Mouse (Mus musculus) frontal cortex, postnatal 36 days (tissue): Measurements from ENCODE around the gene Kalrn.

Experiments
- DNase-seq, 2 experiments: peaks; one replicate each; pipeline ENCODE4 v3.0.0; 2022; ENCODE audit warnings: low spot score in 2 of 2

The Kalrn gene

DNA sequence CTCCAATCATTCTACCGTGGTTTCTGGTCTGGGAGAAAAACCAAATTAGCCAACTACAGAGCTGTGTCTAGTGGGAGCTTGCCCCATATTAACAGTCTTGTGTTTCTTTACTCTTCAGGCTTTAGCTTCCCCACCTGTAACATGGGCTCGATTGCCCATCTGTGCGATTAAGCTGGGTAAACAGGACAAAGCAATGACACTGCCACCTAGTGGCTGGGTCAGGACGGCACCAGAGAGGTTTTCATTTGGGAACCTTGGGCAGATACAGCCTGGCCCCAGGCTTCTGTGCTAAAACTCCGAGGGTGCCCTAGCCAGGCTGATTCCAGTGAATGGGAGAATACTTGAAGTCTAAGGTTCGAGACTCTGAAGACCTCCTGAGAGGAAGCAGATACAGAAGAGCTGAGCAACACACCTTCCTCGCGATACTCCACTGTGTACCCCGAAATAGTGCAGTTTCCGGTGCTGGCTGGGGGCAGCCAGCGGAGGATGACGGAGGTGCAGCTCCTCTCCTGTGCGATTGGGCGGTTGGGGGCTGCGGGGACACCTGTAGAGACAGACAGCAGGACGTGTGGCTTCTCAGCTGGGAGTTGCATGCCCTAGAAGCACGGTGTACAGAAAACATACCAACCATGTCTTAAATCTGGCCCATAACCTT lies 584.8 kb downstream of the Kalrn start:
- DNase-seq: peak; percentile 44 to 58

DNA sequence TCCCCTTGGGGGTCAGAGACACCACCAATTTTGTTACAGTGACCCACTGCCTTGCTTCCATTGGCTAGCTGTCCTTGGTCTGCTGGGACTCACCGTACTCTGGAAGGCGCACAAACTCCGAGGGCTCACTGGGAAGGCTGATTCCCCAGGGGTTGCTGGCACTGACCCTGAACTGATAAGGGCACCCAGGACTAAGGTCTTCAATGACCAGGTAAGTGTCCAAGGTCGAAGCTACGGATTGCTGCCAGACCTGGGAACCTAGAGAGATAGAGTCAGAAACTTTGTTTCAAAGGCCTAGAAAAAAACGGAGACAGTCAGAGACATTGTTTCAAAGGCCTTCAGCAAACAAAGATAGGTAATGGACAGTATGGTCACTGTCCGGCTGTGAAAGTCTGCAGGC lies 586.3 kb downstream of the Kalrn start:
- DNase-seq: no peak

DNA sequence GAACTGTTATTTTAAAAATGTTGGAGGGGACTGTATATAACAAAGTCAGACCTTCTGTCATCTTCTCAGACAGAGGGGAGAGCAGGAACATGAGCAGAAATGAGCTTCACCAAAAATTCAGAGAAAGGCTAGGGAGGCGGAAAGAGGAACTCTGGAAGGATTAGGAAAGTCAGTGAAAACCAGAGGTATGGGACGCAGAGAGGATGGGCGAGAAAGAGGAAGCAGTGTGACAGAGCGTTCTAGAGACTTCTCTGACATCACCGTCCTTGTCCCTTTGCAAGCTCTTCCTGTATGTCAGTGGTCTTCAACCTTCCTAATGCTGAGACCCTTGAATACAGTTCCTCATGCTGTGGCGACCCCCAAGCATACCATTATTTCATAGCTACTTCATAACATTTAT lies 588.0 kb downstream of the Kalrn start:
- DNase-seq: no peak

DNA sequence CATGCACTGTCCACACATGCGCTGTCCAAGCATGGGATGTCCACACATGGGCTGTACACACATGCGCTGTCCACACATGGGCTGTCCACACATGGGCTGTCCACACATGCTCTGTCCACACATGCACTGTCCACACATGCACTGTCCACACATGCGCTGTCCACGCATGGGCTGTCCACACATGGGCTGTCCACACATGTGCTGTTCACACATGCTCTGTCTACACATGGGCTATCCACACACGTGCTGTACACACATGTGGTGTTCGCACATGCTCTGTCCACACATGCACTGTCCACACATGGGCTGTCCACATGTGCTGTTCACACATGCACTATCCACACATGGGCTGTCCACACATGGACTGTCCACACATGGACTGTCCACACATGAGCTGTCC lies 589.6 kb downstream of the Kalrn start:
- no peak for DNase-seq

DNA sequence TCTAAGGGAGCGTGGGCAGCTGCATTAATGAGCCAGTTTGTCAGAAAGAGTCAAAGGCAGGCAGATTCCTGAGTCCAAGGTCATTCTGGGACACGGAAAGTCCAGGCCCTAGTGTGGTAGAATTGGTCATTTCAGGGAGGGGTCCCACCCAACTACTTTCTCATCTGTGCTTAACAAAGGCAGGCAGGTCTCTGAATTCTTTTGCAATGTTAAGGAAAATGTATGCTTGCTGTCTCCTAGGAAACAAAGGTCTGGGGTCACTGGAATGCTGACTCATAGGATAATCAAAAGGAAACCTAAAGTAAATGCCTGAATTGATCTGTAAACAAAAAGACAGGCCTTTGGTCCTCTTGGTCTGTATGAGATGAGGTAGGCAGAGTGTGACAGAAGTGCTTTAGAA lies 593.5 kb downstream of the Kalrn start:
- no peak for DNase-seq

DNA sequence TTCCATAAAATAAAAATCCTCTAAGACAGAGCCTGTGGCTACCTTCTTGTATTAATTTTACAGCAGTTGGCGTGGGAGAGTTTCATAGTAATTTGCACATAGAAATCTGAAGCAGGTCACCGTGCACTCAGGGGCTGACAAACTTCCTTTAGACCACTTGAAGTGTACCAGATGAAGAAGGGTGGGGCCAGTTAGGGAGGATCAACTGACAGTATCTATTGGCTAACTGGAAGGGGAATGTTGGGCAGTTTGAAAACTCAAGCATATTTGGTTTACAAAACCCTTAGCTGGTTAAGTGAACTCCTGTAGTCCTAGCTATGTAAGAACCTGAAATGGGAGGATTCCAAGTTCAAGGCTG lies 606.1 kb downstream of the Kalrn start:
- DNase-seq: no peak

DNA sequence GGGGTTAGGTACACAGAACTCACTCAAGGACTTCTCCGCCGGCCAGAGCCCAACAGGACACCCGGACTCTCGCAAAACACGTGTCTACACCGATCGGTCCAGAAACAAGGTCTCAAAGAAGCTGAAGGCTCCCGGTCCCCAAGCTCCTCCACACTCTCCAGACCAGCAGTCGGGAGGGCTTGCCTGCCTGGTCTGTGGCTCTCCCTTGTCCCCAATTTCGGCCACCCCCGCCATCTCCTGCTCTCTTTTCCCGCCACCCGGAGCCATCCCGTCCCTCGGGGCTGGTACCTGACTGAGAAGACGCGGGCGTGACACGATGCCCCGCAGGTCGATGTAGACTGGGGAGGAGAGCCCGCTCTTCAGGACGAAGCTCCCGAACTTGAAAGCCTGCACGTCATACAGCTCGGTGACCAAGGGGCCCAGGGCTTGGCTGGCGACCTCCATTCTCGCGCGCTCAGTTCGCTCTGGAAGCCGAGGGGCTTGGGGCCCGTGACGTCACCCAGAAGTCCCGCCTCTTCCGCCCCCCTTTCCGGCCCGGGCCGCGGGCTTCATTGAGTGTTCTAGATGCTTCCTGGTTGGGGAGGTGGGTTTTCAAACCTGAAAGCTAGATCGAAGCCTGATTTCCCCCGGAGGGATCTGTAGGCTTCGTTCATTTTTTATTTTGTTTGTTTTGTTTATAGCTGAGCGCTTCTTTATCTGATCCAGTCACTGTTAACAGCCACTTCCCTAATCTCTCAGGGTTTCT lies 606.6 kb downstream of the Kalrn start, which contains the start of gene Umps:
Umps (minus strand) TSS at position 501 of the 745 bp plus-strand sequence.
- DNase-seq: peak; percentile 81 to 83

DNA sequence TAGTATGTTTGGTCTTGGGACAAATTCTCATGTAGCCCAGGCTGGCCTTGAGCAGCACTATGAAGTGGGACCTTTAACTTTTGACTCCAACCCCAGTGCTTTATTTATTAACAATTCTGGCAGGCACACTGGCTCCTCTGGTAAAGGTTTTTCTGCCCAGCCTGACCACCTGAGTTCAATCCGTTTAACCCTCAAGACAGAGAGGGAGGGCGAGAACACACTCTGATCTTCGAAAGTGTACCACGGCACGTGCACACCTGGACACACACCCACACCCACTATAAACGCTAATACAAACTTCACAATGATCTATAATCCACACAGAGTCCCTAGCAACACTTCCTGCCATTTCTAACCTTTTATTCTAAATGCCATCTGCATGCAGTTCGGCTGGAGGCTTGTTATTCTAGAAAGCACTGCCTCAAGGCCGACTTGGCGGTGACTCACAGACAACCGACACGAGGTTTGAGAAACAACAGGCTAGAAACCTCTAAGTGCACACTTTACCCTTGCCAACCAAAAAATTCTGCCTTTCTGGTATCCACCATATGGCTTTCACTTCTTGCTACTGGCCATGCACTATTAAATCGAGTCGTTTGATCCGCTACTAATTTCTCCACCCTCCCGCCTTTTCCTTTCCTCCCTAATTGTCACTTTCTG lies 607.3 kb downstream of the Kalrn start:
- peak in 1 of 2 experiments; percentile 15 for DNase-seq

DNA sequence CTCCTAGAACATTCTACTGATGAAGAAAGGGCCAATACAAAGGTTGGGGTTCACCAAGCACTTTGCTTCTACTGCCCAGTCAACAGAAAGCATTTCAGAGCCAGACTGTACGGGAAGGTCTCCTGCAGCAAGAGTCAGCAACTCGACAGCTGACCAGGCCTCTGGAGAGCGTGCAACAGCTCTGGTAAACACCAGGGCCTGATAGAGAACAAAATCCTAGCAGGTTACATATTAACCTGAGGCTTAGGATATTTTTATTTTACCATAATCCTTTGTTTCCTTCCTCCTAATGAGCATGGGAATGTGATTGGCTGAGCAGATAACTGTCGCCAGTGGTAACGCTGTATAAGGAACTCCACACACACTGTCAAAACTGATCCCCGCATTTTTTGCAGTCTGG lies 609.8 kb downstream of the Kalrn start:
- DNase-seq: no peak

DNA sequence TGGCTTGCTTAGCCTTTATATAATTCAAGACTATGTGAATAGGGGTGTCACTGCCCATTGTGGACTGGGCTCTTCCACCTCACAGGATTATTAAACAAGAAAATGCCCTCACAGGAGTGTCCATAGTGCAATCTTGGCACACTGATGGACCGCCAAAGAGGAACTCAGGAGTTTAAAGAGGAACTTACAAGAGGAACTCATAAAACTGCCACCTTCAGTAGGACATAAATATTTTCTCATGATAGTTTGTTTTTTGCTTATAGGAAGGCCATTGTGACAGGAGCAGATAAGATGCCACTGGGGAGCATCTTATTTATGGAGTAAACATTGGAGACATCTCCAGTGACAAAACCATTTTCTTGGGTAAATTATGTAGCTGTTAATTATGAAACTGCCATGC lies 618.5 kb downstream of the Kalrn start:
- DNase-seq: no peak

DNA sequence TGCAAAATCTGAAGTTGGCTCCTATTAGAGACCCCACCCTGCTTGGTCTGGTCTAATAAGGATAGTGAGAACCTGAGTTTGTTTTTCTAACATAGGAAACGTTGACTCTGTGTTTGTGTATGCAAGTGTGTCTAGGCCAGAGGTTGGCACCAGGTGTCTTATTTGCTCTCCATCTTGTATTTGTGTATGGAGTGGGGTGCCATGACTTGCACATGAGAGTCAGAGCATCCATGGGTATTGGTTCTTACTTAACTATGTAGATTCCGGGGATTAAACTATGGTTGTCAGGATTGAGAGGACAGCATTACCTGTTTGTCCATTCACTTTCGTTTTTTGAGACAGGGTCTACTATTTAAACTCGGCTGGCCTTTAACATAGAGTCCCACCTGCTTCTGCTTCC lies 620.3 kb downstream of the Kalrn start:
- DNase-seq: no peak

DNA sequence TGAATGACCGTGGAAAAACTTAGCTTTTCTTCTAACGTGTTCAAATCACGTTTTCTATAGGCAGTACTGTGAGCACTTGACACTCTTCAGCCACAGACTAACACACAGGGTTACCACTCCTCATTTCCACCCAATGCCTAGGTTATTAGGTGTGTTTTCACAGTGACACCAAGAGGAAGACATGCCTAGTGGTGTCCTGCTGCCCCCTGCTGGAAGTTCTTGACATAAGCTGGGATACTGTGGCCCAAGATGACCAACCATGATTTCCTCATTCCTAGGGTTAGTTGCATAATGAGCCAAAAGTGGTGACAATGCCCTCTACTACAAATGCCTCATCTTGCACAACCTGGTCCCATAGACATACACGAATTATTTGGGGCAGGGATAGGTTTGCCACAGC lies 622.5 kb downstream of the Kalrn start:
- DNase-seq: peak; percentile 70 to 82

DNA sequence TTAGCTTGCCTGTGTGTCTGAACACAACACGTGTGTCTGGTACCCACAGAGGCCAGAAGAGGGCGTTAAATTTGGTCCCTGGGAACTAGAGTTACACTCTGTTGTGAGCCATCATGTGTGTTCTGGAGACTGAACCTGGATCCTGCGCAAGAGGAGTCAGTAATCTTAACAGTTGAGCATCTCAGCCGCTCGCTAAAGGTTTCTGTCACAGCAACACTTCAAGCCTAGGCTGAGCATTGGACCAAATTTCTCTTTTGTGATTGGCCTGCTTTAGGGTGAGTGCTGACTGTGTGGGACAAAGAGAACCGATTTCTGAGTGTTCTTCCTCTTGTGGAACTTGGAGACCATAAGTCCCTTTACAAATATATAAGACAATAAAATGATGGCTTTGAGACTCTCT lies 622.9 kb downstream of the Kalrn start:
- DNase-seq: no peak

DNA sequence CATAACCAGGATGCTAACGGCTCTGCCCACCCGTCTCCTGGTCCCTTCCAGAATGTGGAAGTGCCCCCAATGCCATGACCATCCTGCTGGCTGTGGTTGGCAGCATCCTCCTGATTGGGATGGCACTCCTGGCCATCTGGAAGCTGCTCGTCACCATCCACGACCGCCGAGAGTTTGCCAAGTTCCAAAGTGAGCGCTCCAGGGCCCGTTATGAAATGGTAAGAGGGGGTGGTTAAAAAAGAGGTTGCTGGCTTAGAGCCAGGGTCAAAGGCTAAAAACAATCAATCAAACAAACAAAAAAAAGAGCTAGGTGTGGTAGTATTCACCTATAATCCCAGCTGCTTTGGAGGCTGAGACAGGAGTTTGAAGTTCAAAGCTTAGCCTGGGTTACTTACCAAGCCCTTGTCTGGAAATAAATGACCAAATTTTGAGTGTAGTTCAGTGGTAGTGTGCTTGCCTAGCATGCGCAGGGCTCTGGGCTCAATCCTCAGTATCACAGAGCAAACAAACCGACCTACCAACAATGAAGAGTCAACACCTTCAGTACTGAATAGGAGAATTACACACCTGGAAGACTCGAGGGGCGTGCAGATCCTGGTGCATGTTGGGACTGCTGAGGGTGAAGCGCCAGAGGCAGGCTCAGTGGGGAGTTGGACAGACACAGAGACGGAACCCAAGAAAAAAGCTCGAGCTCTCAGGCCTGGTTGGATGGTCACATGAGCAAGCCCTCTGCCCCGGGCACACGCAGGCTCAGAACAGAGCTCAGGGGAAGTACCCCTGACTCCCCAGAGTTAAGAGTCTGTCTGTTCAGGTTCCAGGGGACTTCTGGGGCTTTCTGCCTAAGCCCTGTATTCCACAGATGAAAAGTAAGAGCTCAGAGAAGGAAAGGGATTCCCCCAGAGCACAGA lies 625.4 kb downstream of the Kalrn start:
- no peak for DNase-seq

DNA sequence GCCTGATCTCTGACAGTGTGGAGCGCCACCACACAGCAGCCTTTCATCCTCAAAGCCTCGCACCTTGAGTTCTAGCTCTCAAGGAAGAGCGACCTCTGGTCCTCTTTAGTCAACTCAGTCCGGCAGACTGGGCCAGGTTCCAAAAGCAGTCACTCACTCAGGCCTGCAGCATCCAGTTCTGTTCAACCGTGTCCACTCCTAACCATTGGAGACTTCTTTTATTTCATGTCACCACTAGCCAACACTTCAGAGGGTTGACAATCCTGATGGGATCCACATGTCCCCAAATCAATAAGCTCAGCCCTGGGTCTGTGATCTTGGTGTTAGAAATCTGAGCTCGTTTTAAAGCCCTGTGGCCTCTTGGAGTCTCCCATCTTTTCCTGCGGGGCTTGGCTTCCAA lies 627.3 kb downstream of the Kalrn start:
- no peak for DNase-seq

DNA sequence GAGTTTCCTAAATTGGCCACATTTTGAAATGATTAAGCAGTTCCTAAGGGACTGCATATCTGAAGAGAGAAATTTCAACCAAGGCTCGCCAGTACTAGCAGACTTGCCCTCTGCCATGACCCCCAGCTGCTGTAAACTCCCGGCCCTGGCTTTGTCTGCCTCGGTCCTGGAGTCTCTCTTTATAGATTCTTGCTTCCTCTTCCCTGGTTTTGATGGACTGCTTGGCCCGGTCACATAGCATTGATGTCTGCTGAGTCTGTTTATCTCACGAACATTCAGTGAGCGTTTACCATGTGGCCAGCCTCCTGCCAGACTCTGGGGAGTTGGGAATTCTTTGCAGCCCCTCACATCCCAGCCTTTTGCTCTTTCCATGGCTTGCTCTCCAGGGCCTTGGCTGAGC lies 628.6 kb downstream of the Kalrn start:
- DNase-seq: no peak

DNA sequence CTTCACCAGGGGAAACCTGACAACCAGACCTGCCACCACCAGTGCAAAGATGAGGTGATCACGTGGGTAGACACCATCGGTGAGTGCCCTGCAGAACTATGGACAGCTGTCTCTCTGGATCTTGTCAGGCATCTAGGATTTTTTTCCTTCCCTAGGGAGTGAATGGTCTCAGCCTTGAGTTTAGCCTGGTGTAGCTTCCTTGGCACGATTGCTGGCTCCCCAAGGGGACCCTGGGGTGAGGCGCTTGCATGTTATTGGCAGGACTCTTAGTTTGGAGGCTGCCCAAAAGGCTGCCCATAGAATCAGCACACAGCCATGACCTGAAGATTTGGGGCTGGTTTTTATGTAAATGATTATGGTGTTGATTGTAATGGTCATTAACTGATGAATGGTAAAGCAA lies 629.2 kb downstream of the Kalrn start:
- no peak for DNase-seq

DNA sequence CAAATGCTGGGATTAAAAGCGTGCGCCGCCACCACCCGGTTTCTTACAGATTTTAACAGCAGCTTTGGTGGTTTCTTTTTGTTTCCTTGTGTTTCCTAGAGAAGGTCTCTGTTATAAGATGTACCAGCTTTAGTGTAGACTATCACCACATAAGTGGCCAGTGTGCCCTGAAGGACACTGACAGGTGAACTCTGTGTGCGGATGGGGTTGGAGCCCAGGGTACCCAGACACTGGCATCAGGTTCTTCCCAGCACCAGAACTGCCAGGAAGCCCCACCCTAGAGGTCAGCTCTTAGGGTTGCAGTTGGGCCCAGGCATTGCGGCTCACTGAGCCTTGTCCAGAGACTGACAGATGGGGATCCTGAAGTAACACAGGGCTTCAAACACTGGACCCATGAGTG lies 629.9 kb downstream of the Kalrn start:
- no peak for DNase-seq

DNA sequence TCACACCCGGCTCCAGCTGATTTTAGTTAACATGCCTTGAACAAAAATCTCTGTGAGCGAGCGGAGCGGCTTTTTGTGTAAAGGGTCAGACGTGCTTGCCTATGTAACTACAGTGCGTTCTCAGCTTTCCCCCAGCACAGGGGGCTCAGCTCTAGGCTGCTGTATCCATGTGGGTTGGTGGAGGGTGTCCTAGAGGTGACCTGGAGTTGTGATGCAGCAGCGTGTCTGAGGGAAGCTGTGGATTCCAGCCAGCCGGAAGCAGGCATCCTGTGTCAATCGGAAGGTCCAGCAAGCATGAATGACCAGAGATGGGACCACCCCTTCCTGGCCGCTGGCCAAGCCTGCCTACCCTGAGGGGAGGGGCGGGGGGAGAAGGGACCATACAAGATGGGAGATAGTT lies 631.0 kb downstream of the Kalrn start:
- no peak for DNase-seq

DNA sequence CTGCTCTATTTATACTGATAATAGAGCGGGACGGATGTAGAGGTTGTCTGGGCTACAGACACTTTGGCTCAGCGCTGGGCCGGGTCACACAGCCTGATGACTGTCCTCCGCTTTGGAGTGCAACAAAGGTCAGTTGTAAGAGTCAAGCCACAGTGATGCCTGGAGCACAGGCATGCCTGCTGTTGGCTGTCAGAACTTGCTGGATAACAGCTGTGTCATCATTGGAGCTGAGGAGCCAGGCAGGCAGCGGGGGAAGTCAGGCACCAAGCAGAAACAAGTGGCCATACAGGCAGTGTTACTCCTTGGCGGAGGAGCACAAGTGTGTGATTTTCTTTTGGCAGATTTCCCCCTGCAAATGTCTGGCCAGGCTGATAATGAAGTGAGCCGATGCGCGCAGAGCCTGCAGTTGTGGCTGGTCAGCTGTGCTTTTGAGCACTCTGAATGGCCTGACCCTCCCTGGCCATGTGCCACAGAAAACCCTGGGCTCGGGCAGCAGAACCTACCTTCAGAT lies 632.0 kb downstream of the Kalrn start:
- DNase-seq: peak; percentile 30 to 54

DNA sequence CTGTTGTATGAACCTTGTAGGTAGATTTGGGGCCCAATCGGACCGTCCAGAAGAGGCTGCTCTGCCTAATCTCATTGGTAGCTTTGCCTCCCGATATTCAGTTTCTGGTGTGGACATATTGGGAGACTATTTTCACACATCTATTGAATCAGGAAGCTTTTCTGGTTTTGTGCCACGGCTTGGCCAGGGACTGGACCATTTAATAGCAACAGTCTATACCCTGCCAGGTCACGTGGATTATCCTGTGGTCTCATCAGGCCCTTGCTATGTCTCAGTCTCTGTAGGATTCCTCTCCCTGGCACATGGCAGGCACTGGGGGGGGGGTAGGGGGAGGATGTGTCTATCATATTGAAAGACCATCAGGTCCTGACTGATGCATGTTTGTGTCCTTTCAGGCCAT lies 633.2 kb downstream of the Kalrn start:
- DNase-seq: no peak

DNA sequence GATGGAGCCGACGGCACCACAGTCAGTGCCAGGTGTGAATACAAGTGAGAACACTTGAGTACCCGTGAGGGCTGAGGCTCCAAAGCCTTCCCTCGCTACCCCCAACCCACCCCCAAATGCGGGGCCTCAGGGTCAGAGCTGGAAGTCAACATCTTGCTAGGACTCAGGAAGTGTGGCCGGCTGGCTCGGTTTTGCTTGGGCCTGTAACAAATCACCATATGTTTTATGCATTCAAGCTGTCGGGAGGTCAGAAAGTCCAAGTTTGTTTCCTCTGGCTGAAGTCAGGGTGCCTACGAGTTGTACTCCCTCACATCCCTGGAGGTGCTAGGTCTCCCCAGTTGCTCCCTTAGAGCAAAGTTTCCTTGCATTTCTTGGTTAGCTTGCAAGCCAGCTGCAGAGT lies 633.7 kb downstream of the Kalrn start:
- DNase-seq: no peak
